Mouse (Mus musculus) midbrain, embryonic 13.5 days (tissue): Measurements from ENCODE around the gene 2900011O08Rik. TPM values are rescaled to one million over a fixed set of nuclear protein-coding genes. Genes with fewer than 3 reads are reported as not detected.

ENCODE experiments used
- microRNA-seq: library from miRNA; unstranded; fragments of <30 nt; microRNA quantifications from one replicate; pipeline ENCODE4, GENCODE M21; 2016
- polyA plus RNA-seq: library from polyadenylated mRNA; unstranded; fragments of >200 nt; fragmentation: Nextera tagmentation; extraction: Ambion mirVana; gene quantifications from 2 replicates; pipeline ENCODE4 v1.2.1, GENCODE M21; 2015

Gene 2900011O08Rik
- polyA plus RNA-seq, 1 experiment from 2014 or later, result 111 TPM

Small RNA genes within 50 kb of the gene (microRNA-seq; reads per million reads assigned to microRNA genes)
- gene Gm27671, result not detected

Other genes starting within 250 kb of the 2900011O08Rik start
- 123 and 130 TPM in 2 replicates for gene Rrn3, start 205.9 kb upstream of the 2900011O08Rik start, polyA plus RNA-seq
- 217 and 231 TPM in 2 replicates for gene Ntan1, start 167.8 kb upstream of the 2900011O08Rik start, polyA plus RNA-seq
- gene Pdxdc1, start 83.5 kb upstream of the 2900011O08Rik start, polyA plus RNA-seq, result 66.3 and 68.7 TPM in 2 replicates
- gene Mpv17l, start 83.4 kb upstream of the 2900011O08Rik start, polyA plus RNA-seq, result 9.3 and 11.7 TPM in 2 replicates
- gene Ifitm7, start 284 bp downstream of the 2900011O08Rik start, polyA plus RNA-seq, result 1.9 and 2.0 TPM in 2 replicates
- 62.8 and 63.2 TPM in 2 replicates for gene Nde1, start 176.7 kb downstream of the 2900011O08Rik start, polyA plus RNA-seq
- 18.3 and 18.9 TPM in 2 replicates for gene Marf1, start 176.7 kb downstream of the 2900011O08Rik start, polyA plus RNA-seq